Mouse (Mus musculus) left cerebral cortex, adult 2 months (tissue): Measurements from ENCODE around the gene Fosb. TPM values are rescaled to one million over a fixed set of nuclear protein-coding genes. Genes with fewer than 3 reads are reported as not detected.
A peak's percentile ranks its signal among the peaks of the same experiment; 100 is the strongest.

Experiments
- DNase-seq, 2 experiments: peaks; one replicate each; pipeline ENCODE4 v3.0.0; 2021 to 2022; ENCODE audit warnings: low spot score in 2 of 2, mixed read lengths in 1 of 2; ENCODE audit errors: extremely low spot score in 1 of 2
- H3K27ac ChIP-seq: fragments of 200-600 bp; 2 replicates; pipeline ENCODE4 v1.8.1; 2022
- H3K4me3 ChIP-seq: fragments of 200-600 bp; 2 replicates; pipeline ENCODE4 v1.8.1; 2022
- CTCF ChIP-seq: fragments of 200-600 bp; IDR thresholded peaks from 2 replicates; pipeline ENCODE4 v1.8.1; 2022; ENCODE audit warnings: antibody characterized with exemption, mild to moderate bottlenecking, moderate library complexity
- intact Hi-C: fragments of 180-260 bp; cut with DNase I; formaldehyde crosslinking; loops from one replicate; pipeline ENCODE4 v1.15.1; 2025
- total RNA-seq, 2 experiments: library from RNA; stranded (reverse); gene quantifications; 2 replicates each; pipeline ENCODE4 v1.2.3; 2021

Fosb gene
- total RNA-seq, 2 experiments from 2014 or later: 27.0 to 59.5 TPM

DNA sequence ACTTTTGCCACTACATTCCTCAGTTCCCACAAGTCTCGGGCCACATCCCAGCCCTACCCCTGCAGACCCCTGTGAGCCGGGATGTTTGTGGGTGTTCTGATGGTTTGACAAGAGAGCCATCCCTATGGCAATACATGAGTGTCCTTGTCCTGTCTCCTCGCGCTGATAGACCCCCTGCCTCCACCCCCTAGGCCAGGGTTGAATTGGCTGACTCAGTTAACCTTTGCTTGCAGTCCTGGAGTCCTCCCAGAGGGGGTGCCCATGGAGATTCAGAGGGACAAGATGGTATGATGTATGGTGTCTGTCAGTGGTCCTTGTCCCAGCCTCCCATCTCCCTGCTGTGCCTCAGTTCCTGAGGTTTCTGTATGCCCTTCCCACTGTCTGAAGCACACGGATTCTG is 4.2 kb upstream of the Fosb start:
- DNase-seq: no peak
- TF ChIP-seq CTCF: no peak
- Histone ChIP-seq H3K27ac (no peak overlapping the region), H3K4me3 (no peak overlapping the region)
- intact Hi-C loops: no loop called here

DNA sequence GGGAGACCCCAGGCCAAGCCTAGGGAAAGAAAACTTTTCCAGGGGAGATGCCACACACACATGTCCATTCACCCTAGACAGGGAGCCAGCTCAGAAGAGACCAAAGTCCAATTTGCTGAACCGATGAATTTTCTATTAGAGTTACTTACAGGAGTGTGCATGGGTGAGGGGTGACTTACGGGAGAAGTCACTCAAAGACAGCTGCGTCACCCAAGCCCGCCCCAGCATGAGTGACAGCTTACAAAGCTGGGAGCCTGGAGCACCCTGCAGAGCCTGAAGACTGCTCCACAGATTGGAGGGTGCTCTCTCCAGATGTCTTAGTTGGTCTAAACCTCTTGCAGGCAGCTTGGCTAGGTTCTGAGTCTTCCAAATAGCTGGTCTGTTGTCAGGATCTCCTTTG is 2.1 kb upstream of the Fosb start:
- intact Hi-C loops: no loop called here
- H3K4me3 ChIP-seq: no peak overlapping the region
- no peak overlapping the region for H3K27ac ChIP-seq
- no peak for DNase-seq
- no peak for TF ChIP-seq CTCF

DNA sequence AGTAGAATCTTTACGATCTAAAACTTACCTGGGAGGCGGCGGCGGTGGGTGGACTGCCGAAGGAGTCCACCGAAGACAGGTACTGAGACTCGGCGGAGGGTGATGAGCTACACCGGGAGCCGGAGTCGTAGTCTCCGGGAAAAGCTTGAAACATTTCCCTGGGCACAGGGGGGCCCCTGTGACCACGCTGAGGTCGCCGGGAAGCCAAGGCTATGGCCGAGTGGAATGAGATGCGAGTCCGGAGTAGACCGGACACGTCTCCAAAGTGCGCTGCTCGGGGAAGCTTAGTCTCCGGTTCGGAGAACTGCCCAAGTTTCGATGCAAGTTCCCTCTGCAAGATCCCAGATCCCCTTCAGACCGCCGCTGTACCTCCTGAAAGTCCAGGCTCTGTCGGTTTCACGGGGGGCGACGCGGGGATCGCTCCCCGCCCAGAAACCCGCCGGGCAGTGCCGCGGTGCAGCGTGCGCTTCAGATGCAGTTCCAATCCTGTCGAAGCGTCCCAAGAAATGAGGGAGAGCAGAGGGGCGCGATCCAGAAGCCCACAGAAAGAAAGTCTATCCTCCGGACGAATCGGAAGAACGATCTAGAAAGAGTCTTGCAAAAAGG is 470 bp downstream of the Fosb start:
- DNase-seq: no peak
- intact Hi-C loops: no loop called here
- Histone ChIP-seq H3K4me3 (peak overlapping the region; percentile 87), H3K27ac (peak overlapping the region; percentile 85; the same call in 1 of the 2 replicates)
- no peak for TF ChIP-seq CTCF

DNA sequence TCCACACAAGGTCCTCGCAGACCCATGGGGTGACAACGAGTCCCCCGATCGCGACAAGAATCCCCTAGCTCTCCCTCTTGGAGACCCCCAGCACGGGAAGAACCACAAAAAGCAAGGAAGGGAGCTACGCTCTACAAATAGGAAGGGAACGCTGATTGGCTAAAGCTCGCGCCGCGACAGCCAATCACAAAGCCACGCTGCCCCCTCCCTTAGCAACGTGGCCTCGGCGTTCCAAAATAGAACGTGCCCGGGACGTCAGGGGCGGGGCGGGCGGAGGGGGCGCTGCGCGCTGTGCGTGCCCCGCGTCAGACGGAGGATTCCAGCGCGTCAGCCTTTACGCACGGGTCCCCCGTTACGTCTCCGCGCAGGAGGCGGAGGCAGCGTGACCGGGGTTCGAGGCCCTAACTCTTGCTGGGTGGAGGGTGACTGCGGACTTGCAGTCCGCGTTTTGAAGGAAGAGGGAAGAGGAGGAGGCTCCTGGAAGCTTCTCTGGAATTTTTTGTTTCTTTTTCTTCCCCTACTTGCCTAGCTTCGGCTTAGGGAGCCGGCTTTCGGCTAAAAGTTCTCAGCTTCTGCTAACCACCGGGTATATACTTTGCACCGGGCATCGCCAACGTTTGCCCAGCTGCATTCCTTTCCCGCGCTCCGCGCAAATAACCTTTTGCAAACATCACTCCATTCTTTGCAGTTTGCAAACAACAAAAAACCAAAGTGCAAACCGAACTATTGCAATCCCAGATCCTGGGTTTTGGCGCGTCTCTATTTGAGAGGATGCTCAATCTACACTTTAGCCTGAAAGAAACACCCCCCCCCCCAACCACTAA is 1.2 kb downstream of the Fosb start:
- Histone ChIP-seq H3K27ac (peak overlapping the region; percentile 97), H3K4me3 (peak overlapping the region; percentile 87)
- intact Hi-C loops: no loop called here
- peak; percentile 10; the same call in 1 of the 2 replicates for TF ChIP-seq CTCF
- DNase-seq: peak; percentile 97 to 98

DNA sequence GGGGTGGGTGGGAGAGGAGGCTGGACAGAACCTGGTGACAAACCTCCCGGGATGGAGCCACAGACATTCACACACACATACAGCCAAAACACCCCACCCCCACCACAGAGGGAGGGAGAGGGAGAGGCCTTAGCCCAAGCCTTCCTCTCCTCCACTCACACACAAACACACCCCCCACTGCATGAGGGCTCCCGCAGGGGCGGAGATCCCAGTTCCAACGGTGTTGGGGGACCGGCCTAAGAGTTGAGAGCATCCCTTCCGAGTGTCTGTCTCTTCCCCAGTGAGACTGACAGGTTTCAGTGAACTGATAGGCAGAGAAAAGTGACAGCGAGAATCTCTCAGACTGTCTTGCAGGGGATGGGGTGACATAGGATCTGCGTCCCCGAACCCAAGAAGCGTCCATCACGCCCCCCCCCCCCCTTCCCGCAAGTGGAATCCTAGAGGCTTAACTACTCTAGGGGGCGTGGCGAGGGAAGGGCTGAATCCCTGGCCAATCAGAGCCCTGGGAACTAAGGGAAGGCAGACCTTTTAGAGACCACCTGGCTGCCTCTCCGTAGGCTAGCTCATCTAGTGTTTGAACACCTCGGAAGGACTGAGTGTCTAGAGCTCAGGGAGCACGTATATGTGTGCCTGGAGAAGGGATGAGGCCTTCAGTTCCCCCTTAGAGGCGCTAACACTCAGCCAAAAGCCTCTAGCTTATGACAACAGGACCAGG is 2.0 kb downstream of the Fosb start:
- Histone ChIP-seq H3K27ac (peak overlapping the region; percentile 97), H3K4me3 (peak overlapping the region; percentile 87)
- intact Hi-C loops: no loop called here
- peak; percentile 69 to 70 for DNase-seq
- no peak for TF ChIP-seq CTCF

DNA sequence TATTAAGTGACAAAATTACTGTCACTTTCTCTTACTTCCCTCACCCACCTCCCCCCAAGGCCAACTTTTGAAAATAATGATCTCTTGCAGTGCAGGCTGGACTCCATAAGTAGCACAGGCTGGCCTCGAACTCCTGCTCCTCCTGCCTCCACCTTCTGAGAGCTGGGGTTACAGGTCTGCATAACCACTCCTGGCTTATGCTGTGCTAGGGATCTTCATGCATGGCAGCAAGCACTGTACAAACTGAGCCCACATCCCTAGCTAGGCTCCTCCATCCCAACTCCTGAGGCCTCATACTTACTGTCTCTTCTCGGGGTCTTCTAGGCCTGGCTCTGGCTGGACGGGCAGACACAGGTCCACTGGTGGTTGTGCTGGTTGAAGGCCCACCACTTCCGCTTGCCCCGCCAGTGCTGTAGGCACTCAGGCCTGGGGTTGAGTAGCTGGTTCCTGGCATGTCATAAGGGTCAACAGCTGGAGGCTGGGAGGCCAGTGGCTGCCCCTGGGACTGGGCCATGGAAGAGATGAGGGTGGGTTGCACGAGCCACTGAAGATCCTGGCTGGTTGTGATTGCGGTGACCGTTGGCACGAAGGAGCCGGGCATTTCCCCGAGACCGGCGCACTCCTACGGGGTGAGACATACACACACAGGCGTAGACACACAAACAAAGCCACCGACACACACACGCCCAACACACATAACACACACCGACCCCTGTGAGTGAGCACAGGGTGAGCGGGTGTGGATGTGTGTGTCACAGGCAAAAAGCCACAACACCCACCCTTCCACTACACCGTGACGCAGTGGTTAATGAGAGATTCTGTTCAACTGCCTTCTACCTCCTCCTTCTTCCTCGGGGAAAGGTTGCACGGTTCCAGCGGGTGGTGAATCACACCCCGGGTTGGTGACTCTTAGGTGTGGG is 2.8 kb downstream of the Fosb start:
- intact Hi-C loops: no loop called here
- no peak for TF ChIP-seq CTCF
- peak overlapping the region; percentile 87 for H3K4me3 ChIP-seq

DNA sequence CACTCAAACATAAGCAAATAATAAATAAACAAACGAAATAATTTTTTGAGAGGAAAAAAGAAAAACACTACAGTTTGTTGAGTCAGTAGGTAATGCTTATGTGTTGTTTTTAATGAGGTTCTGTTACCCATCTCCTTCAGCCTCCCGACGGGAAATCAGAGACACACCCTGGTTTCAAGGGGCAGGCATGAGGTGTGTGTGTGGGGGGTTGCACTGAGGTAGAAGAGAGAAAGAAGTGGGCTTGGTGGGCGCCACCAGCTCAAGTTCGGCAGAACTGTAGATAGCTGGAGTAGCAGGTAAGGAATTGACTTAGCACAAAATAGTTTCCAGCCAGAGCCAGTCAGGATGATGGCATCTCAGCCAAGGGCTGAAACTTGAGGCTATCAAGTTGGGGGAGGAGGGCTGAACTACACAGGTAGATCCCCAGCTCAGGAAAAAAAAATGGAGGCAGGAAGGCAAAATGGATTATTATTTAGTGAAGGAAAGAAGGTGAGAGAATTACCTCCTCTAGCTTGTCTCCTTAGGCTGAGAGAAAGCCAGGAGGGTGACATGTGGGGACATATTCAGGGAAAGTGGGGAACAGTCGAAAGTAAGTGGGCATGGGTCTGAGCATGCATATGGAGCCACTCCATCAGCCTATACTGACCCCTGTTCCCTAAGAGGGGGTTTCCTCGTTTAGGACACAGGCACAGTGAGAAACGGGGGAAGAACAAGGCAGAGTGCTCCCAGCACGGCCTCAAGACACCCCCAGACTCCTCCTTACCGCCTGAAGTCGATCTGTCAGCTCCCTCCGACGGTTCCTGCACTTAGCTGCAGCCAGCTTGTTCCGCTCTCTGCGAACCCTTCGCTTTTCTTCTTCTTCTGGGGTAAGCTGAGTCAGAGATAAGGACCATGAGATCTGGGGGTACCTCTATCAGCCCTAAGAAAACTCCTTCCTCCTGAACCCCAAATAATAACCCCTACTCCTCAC is 3.8 kb downstream of the Fosb start:
- TF ChIP-seq CTCF: no peak
- H3K4me3 ChIP-seq: no peak overlapping the region
- intact Hi-C loops: no loop called here
- DNase-seq: no peak
- H3K27ac ChIP-seq: no peak overlapping the region

More for the DNA sequence above, 2.8 kb downstream of the Fosb start:
- no peak for DNase-seq
- H3K27ac ChIP-seq: no peak overlapping the region; the same call in 1 of the 2 replicates

DNA sequence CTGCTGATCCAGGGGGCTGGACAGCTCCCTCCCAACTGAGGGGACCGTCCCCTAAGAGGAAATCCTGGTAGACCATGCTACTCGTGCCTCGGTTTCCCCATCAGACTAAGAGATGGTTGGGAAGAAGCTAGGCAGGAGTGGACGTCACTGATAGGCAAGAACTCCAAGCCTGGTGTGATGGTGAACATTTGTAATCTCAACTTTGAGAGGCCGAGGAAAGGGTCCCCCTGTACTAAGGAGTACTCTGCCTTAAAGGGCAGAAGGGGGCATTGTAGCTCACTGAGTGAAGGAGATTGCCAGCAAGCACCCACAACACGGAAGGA is 4.5 kb downstream of the Fosb start:
- no peak overlapping the region for H3K4me3 ChIP-seq
- intact Hi-C loops: no loop called here

GRCm38 (mm10) chr7:19304501-19305412 is 5.1 kb downstream of the Fosb start:
- H3K4me3 ChIP-seq: peak overlapping the region; percentile 5; the same call in 1 of the 2 replicates
- TF ChIP-seq CTCF: no peak
- DNase-seq: no peak
- no peak overlapping the region for H3K27ac ChIP-seq
- intact Hi-C loops: loop anchor here (5.0 kb wide), 1 partner anchor 127 kb away; the partner anchor contains the start of gene Eml2

More for the DNA sequence above, 4.5 kb downstream of the Fosb start:
- no peak for TF ChIP-seq CTCF
- no peak overlapping the region for H3K27ac ChIP-seq
- DNase-seq: no peak
